Mouse (Mus musculus) ZHBTc4 (cell line): ENCODE results near the gene Tsr3.
A peak's percentile ranks its signal among the peaks of the same experiment; 100 is the strongest.
"Not testable (repeated sequence)": the region's sequence is repeated elsewhere in the genome, so short reads cannot be mapped to it uniquely, and the experiment has no call there.

Experiments used
- DNase-seq: peaks from one replicate; pipeline ENCODE4 v3.0.0-alpha.2; 2011; ENCODE audit warnings: low read depth, low spot score

Gene Tsr3

GRCm38 (mm10) chr17:25239695-25240636 is at the start of gene Tsr3, which contains the start of gene Gnptg:
TSS of gene Tsr3 (plus strand) at chr17:25240170.
TSS of gene Gnptg (minus strand) at chr17:25240124.
- DNase-seq = peak; percentile 96

GRCm38 (mm10) chr17:25202401-25202800 is 37.6 kb upstream of the Tsr3 start:
- peak; percentile 67 for DNase-seq

- no peak for DNase-seq
Measured at GRCm38 (mm10) chr17:25210006-25210405, 30.0 kb upstream of the Tsr3 start.

- DNase-seq = no peak
Measured at GRCm38 (mm10) chr17:25210680-25211466, 29.1 kb upstream of the Tsr3 start.

- DNase-seq = no peak
Measured at GRCm38 (mm10) chr17:25211705-25212104, 28.3 kb upstream of the Tsr3 start.

GRCm38 (mm10) chr17:25215431-25215830 is 24.5 kb upstream of the Tsr3 start:
- peak; percentile 59 for DNase-seq

- DNase-seq = no peak
Measured at GRCm38 (mm10) chr17:25218967-25219366, 21.0 kb upstream of the Tsr3 start.

- no peak for DNase-seq
Measured at GRCm38 (mm10) chr17:25219492-25220295, 20.3 kb upstream of the Tsr3 start.

GRCm38 (mm10) chr17:25220746-25221145 is 19.2 kb upstream of the Tsr3 start:
- no peak for DNase-seq

GRCm38 (mm10) chr17:25221821-25222503 is 18.0 kb upstream of the Tsr3 start:
- peak; percentile 84 for DNase-seq

- not testable (repeated sequence) for DNase-seq
Measured at GRCm38 (mm10) chr17:25222504-25222940, 17.4 kb upstream of the Tsr3 start.

- no peak for DNase-seq
Measured at GRCm38 (mm10) chr17:25222951-25223601, 16.9 kb upstream of the Tsr3 start.

GRCm38 (mm10) chr17:25224586-25225222 is 15.3 kb upstream of the Tsr3 start:
- no peak for DNase-seq

- DNase-seq = no peak
Measured at GRCm38 (mm10) chr17:25225659-25226058, 14.3 kb upstream of the Tsr3 start.

- no peak for DNase-seq
Measured at GRCm38 (mm10) chr17:25227991-25228390, 12.0 kb upstream of the Tsr3 start.

- not testable (repeated sequence) for DNase-seq
Measured at GRCm38 (mm10) chr17:25230014-25230655, 9.8 kb upstream of the Tsr3 start.

- DNase-seq = no peak
Measured at GRCm38 (mm10) chr17:25230700-25231099, 9.3 kb upstream of the Tsr3 start.

- DNase-seq = not testable (repeated sequence)
Measured at GRCm38 (mm10) chr17:25231621-25232020, 8.3 kb upstream of the Tsr3 start.

- no peak for DNase-seq
Measured at GRCm38 (mm10) chr17:25235635-25236034, 4.3 kb upstream of the Tsr3 start.
